8 mouse cellular contexts compared by ENCODE assay signal in genomic region chr8:78420101-78420503, GRCm38 (mm10). TPM values are rescaled to one million over a fixed set of nuclear protein-coding genes. Genes with fewer than 3 reads are reported as not detected.
DNase-seq lines count a peak whose midpoint lies in the region; ATAC-seq lines count a peak whose summit lies in the region.

No protein-coding gene starts in this region.

- peak overlapping the region; percentile 70 for H3K4me2 ChIP-seq in heart, embryonic 16.5 days (ENCODE audit: low read depth, low read length)
- peak overlapping the region; percentile 37 for H3K4me2 ChIP-seq in liver, embryonic 13.5 days

- H3K9ac ChIP-seq in heart, embryonic 16.5 days (ENCODE audit: low read length) = peak overlapping the region; percentile 20
- no peak overlapping the region for H3K9ac ChIP-seq in liver, embryonic 13.5 days

- 0 out of 2 replicates have a peak, but pooled peaks have one; percentile 29 for ATAC-seq in common myeloid progenitor, adult 5-6 weeks (replicated peaks; ENCODE audit: low read depth, poor library complexity, severe bottlenecking)
- ATAC-seq in heart, embryonic 16.5 days (replicated peaks; ENCODE audit: extremely low read depth, insufficient read depth, low FRiP score) = peak; percentile 37; the same call in 1 of the 2 replicates
- no peak for ATAC-seq in liver, embryonic 13.5 days (ENCODE audit: low read depth)

- peaks cover 6% of the 10 kb centered on the region; the same call in 1 of the 2 replicates for H3K4me1 ChIP-seq in heart, embryonic 16.5 days (ENCODE audit: control insufficient read depth, insufficient read depth, low read length)
- no peaks in the 10 kb centered on the region for H3K4me1 ChIP-seq in liver, embryonic 13.5 days (replicated peaks)

- no peaks in the 10 kb centered on the region for H3K36me3 ChIP-seq in heart, embryonic 16.5 days (ENCODE audit: control insufficient read depth, insufficient read depth)
- no peaks in the 10 kb centered on the region for H3K36me3 ChIP-seq in liver, embryonic 13.5 days

- peak overlapping the region; percentile 45 for H3K4me3 ChIP-seq in heart, embryonic 16.5 days (ENCODE audit: low read length)
- H3K4me3 ChIP-seq in liver, embryonic 13.5 days (replicated peaks) = peak overlapping the region; percentile 9; the same call in 1 of the 2 replicates

- DNase-seq in kidney, postnatal 10 days = peak; percentile 53
- no peak for DNase-seq in kidney, postnatal 25 days
- no peak for DNase-seq in liver, embryonic 13.5 days
- peak; percentile 64 for DNase-seq in testis, postnatal 10 days (ENCODE audit: low spot score)
- no peak for DNase-seq in cerebellum, adult 11-12 months
- no peak for DNase-seq in right cerebral cortex, postnatal 25 days

- under 1% methylated on average over 19 of the region's 19 CpGs for WGBS in heart, embryonic 16.5 days
- WGBS in liver, embryonic 13.5 days (ENCODE audit: insufficient replicate concordance) = under 1% methylated on average over 19 of the region's 19 CpGs

- peaks cover 30% of the 10 kb centered on the region for H3K27me3 ChIP-seq in heart, embryonic 16.5 days (ENCODE audit: control insufficient read depth, insufficient read depth, low read length)
- peaks cover 66% of the 10 kb centered on the region for H3K27me3 ChIP-seq in liver, embryonic 13.5 days

- no peaks in the 10 kb centered on the region for H3K9me3 ChIP-seq in heart, embryonic 16.5 days (replicated peaks; ENCODE audit: control insufficient read depth, low read length)
- H3K9me3 ChIP-seq in liver, embryonic 13.5 days (replicated peaks) = no peaks in the 10 kb centered on the region

- H3K27ac ChIP-seq in heart, embryonic 16.5 days (ENCODE audit: low read length) = no peak overlapping the region
- no peak overlapping the region for H3K27ac ChIP-seq in liver, embryonic 13.5 days

RNA-seq across cellular contexts. Expression of gene Pou4f2, which starts 16.3 kb away (rescaled TPM):
- not detected in 2 replicates for total RNA-seq in common myeloid progenitor, adult 5-6 weeks (2017)
- polyA plus RNA-seq in heart, embryonic 16.5 days (2015; fragmentation: Nextera tagmentation; extraction: Ambion mirVana) = not detected in 2 replicates
- polyA plus RNA-seq in liver, embryonic 13.5 days (2015; fragmentation: Nextera tagmentation; extraction: Ambion mirVana) = not detected in 2 replicates

Comparison
In these comparisons a context has a peak if more than half of its experiments do, and no peak if none do; other contexts are left out.
1. DNase-seq: peak in kidney, postnatal 10 days (single experiment) and testis, postnatal 10 days (single experiment); none in kidney, postnatal 25 days (0 of 2), liver, embryonic 13.5 days (single experiment), cerebellum, adult 11-12 months (single experiment) and right cerebral cortex, postnatal 25 days (single experiment).